Mouse (Mus musculus) gastrocnemius, adult 2 months (tissue): Measurements from ENCODE around the gene Chrna1. TPM values are rescaled to one million over a fixed set of nuclear protein-coding genes. Genes with fewer than 3 reads are reported as not detected.

Source experiments
- DNase-seq: peaks from one replicate; pipeline ENCODE4 v3.0.0; 2022
- H3K27ac ChIP-seq: fragments of 200-600 bp; 2 replicates; pipeline ENCODE4 v1.8.1; 2022; ENCODE audit warnings: mild to moderate bottlenecking
- H3K4me3 ChIP-seq: fragments of 200-600 bp; 2 replicates; pipeline ENCODE4 v1.8.1; 2022; ENCODE audit warnings: mild to moderate bottlenecking, moderate library complexity
- CTCF ChIP-seq: fragments of 200-600 bp; IDR thresholded peaks from 2 replicates; pipeline ENCODE4 v1.8.1; 2022; ENCODE audit warnings: antibody characterized with exemption, mild to moderate bottlenecking, moderate library complexity
- intact Hi-C: fragments of 180-260 bp; cut with DNase I; formaldehyde crosslinking; loops from one replicate; pipeline ENCODE4 v1.15.1; 2025
- total RNA-seq, 2 experiments: library from RNA; stranded (reverse); gene quantifications; 2 replicates each; pipeline ENCODE4 v1.2.3; 2021

The Chrna1 gene
- total RNA-seq, 2 experiments from 2014 or later: 4.5 to 6.2 TPM

DNA sequence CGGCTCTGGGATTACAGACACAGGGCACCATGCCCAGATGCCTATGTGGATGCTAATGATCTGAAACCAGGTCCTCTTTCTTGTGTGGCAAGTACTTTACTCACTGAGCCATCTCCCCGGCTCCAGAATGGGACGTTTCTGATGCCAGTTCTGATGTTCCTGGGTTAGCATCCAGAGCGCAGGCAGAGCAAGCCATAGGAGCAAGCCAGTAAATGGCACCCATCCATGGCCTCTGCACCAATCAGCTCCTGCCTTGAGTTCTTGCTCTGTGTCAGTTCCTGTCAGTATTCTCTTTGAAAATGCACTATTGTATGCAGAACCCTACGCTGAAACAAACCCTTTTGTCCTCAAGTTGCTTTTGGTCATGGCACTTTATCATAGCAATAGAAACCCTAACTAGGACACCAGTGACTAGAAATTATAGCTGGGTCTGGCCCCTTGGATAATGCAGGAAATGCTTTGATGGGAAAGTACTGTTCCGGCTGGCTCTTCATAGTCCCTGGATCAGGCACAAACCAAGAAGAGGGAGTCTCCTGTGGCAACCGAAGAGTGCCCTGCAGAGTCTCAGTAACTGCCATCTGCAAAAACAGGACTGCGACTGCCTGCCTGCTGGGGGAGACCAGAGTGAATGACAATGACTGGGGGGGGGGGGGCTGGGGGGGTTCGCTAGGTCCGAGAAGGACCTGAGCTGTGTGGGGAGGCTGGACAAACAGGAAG is 6.4 kb upstream of the Chrna1 start:
- peak overlapping the region; percentile 9; the same call in 1 of the 2 replicates for H3K4me3 ChIP-seq
- no peak for DNase-seq
- intact Hi-C loops: loop anchor here (10.0 kb wide), 1 partner anchor 408 kb away; no protein-coding TSS in a partner anchor
- no peak for TF ChIP-seq CTCF
- no peak overlapping the region for H3K27ac ChIP-seq

DNA sequence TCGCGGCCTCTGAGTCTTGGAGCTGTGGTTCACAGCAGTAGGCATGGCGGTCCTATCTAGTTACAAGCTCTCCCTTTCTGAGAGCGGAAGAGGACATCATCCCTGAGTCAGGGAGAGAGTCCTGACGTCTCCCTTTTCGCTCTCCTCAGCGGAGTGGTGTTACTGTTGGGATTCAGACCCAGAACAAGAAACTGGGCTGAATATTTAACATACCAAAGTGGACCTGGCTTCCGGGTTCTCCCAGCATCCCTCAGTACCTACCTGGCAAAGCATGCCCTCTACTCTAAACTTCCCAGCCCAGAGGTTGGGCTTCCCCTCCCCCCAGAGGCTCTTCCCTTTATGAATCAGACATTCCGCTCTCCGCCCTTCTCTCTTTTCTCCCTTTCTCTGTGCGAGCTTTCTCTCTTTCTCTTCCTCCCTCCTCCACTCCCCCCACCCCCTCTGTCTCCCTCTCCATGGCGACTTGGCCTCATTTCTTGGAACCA is 5.3 kb upstream of the Chrna1 start:
- intact Hi-C loops: loop anchor here (2.0 to 10.0 kb wide), 2 partner anchors 409 to 1087 kb away; no protein-coding TSS in a partner anchor
- peak overlapping the region; percentile 76 for H3K27ac ChIP-seq
- TF ChIP-seq CTCF: no peak
- DNase-seq: peak; percentile 36
- peak overlapping the region; percentile 74 for H3K4me3 ChIP-seq

DNA sequence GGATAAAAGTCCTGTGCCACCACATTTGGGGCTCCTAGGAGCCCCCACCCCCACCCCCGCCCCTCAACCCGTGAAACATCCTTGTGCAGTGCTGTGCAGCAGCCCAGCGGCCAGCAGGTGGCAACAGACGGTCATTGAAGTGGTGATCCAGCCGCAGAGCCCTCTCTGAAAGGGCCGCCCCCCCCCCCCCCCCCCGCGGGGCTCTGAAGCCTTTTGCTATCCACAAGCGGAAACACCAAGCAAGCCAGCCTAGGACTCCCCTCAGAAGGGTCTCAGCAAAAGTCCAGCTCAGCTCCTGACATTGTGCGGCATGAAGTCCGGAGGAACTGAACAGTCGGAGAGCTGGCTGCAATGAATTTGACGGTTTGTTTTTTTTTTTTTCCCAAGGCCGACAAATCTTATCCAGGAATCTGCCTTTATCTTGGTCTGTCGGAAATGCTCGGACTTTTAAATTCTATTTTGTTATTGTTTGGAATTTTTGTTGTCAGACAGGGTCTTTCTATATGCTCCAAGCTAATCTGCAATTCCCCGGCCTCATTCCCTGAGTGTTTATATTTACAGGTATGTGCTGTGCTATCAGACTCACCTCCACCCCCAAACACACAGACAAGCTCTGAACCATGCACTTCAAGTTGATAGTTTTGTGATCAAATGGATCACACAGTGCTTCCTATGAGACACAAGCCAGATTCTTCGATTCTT is 4.7 kb upstream of the Chrna1 start:
- peak; percentile 79 for TF ChIP-seq CTCF
- intact Hi-C loops: loop anchor here (2.0 to 10.0 kb wide), 3 partner anchors 163 to 1088 kb away; no protein-coding TSS in a partner anchor

DNA sequence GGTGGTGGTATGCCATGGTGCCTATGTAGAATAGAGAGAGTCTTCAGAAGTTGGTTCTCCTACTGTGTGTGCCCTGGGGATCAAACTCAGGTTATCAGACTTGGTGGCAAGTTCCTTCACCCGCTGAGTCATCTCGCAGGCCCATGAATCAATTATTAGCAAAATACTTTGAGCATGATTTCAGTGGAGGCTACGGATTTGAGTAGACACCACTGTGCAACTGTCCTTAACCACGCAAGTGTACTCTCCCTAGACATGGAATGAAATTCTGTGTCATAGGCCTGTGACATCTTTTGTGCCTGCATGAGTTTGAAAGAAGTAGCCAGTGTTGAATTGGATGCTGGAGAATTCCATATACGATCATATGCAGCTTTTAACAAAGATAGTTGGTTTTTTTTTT is 582 bp upstream of the Chrna1 start:
- H3K4me3 ChIP-seq: no peak overlapping the region
- TF ChIP-seq CTCF: no peak
- no peak for DNase-seq
- intact Hi-C loops: loop anchor here (5.0 to 10.0 kb wide), 2 partner anchors 167 to 414 kb away; no protein-coding TSS in a partner anchor
- no peak overlapping the region for H3K27ac ChIP-seq

More for the DNA sequence above, 4.7 kb upstream of the Chrna1 start:
- peak; percentile 86 for DNase-seq
- Histone ChIP-seq H3K27ac (peak overlapping the region; percentile 76), H3K4me3 (peak overlapping the region; percentile 74)

DNA sequence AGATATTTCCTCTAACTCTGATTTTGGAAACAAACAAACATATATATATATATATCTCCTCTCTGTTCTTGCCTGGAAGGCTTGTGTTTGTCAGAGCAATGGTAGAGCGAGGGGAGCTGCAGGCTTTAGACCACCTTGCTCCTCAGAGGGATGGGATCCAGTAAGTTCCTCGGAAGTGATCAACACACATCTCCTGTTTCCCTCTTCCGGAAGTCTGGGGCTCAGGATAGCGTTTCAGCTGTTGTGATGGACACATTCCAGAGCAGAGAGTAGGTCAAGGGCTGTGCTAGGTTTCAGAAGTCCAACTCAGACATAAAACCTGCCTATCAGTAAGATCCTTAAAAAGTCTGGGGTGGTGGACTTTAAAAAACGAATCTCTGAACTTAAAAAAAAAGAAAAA is 970 bp downstream of the Chrna1 start:
- Histone ChIP-seq H3K4me3 (no peak overlapping the region), H3K27ac (no peak overlapping the region)
- no peak for DNase-seq
- intact Hi-C loops: loop anchor here (10.0 kb wide), 1 partner anchor 336 kb away; the partner anchor contains the start of gene Atp5g3
- TF ChIP-seq CTCF: no peak

DNA sequence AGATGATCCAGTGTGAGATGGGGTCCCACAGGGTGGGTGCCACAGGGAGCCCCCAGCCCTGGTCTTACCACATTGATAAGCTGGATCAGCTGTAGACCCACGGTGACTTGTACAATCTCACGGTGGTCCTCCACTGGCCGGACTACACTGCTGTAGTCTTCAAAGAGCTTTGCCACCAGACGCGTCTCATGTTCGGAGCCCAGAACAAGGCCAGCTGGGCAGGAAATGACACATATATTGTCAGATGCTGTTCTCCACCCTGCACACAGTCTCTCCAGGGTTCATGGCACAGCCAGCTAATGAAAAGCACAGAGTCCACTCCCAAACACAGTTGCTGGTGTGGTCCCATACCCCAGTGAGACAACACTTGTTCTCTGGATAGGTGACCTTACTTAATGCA is 5.7 kb downstream of the Chrna1 start:
- intact Hi-C loops: loop anchor here (10.0 kb wide), 1 partner anchor 340 kb away; the partner anchor contains the start of gene Atp5g3

DNA sequence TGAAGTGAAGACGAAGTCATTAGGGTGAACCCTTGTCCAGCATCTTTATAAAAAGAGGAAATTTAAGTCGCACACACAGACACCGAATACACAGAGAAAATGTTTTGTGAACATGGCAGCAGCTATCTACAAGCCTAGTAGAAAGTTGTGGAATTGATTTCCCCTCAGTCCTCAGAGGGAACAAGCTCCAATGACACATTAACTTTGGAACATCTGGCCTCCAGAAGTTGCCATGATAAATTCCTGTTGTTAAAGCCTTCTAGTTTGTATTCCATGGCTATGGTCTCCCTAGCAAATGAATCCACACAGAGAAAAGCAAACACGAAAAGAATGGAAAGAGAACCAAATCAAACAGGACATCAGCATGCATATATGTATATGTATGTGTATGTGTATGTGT is 6.6 kb downstream of the Chrna1 start:
- intact Hi-C loops: loop anchor here (10.0 kb wide), 1 partner anchor 341 kb away; the partner anchor contains the start of gene Atp5g3

More for the DNA sequence above, 5.7 kb downstream of the Chrna1 start:
- Histone ChIP-seq H3K4me3 (no peak overlapping the region), H3K27ac (no peak overlapping the region)
- DNase-seq: no peak
- no peak for TF ChIP-seq CTCF

DNA sequence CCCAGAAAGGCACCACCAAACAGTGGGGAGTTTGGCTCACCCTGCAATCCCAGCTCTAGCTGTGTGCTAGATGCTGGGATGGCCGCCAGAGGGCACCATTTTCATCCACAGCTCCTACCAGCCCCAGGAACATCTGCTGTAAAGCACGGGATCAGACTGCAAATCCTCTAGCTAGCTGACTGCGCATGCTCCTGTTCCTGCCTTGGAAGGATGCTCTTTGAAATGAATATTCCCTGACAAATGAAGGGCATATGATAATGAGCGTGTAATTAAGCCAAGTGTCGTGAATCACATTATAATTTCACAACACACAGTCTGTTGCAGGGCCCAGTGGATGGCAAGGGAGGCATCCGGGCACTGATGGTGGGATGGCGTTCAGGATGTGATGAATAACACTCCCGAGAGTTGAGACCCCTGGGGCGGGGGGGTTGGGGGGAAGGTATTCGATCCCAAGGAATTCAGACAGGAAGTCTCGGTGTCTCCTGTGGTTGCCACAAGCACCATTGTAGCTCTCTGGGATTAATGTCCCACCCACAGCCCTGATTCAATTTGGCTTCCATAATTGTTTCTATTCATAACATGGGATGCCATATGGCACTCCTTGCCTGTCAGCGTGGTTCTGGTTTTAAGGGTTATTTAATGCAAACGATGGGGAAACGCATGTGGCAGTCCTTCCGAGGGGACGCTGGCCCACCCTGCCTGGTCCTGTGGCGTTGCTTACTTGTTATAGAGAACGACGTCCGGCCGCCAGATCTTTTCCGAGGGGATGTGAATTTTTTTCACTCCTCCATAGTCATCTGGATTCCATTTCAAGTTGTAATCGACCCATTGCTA is 7.4 kb downstream of the Chrna1 start:
- intact Hi-C loops: loop anchor here (10.0 kb wide), 1 partner anchor 342 kb away; the partner anchor contains the start of gene Atp5g3
- DNase-seq: peak; percentile 81
- H3K27ac ChIP-seq: no peak overlapping the region
- no peak overlapping the region for H3K4me3 ChIP-seq
- peak; percentile 92; the same call in 1 of the 2 replicates for TF ChIP-seq CTCF

More for the DNA sequence above, 6.6 kb downstream of the Chrna1 start:
- no peak for DNase-seq
- H3K4me3 ChIP-seq: no peak overlapping the region
- no peak overlapping the region for H3K27ac ChIP-seq
- no peak for TF ChIP-seq CTCF

DNA sequence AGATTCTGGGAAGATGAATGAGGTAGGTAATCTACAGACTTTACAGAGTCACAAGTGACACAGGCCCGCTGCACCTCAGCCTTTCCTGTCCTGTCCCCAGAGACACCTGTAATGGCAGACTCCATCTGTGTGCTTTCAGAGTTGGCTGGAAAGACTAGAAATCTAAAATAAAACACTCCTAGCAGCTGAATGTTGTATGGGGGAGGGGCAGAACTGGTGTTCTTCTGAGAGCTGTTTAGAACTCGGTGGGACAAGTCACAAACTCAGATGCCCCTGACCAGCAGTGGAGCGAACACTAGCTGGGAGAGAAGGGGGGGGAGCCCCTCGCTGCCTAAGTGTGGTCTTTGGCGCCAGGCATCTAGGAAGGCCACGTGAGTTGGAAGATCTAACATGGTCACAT is 8.2 kb downstream of the Chrna1 start:
- Histone ChIP-seq H3K27ac (no peak overlapping the region), H3K4me3 (no peak overlapping the region)
- intact Hi-C loops: loop anchor here (10.0 kb wide), 1 partner anchor 343 kb away; the partner anchor contains the start of gene Atp5g3
- no peak for DNase-seq
- no peak for TF ChIP-seq CTCF

DNA sequence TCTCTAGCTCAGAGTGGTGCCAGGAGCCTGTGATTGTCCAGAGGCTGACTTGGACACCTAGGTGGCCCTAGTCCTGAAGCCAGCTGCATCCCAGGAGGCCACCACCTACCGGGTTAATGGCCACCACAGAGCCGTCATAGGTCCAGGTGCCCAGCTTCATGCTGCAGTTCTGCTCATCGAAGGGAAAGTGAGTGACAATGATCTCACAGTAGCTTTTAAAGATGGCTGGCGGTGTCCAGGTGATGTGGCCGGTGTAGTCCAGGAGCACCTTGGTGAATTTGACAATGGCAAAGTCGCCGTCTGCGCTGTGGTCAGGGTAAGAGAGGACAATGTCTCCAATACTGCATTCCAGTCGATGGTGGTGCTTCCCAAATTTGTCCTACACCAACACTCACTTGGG is 8.8 kb downstream of the Chrna1 start:
- Histone ChIP-seq H3K4me3 (no peak overlapping the region), H3K27ac (no peak overlapping the region)
- intact Hi-C loops: loop anchor here (10.0 kb wide), 1 partner anchor 343 kb away; the partner anchor contains the start of gene Atp5g3
- TF ChIP-seq CTCF: no peak
- DNase-seq: no peak

DNA sequence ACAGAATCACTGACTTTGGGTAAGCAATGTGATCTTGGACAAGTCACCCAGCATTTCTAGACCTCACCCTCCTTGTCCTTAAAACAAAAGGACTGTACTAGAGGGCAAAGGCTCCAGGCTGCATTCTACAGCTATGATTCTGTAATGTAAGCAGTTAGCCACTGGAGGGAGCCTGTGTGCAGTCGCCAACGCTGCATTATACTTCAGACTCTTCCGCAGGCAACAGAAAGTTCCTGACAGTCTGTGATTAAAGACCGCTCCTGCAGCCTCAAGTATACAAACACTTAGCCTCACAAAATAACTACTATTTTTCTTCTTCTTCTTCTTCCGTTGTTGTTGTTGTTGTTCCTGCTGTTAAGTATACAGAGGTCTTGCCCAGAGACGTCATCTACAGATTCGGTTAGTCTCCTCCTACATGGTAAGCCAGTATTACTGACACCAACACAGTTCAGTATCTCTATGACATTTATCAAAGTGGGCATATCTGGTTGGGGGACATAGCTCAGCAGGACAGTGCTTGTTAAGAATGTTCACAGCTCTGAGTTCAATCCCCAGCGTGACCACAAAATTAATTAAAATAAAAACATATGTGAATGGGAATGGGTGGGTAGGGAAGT is 13.0 kb downstream of the Chrna1 start:
- peak; percentile 89 for TF ChIP-seq CTCF
- peak overlapping the region; percentile 68 for H3K4me3 ChIP-seq
- DNase-seq: peak; percentile 41
- peak overlapping the region; percentile 44; the same call in 1 of the 2 replicates for H3K27ac ChIP-seq
- intact Hi-C loops: no loop called here
